Mouse (Mus musculus) MEL (cell line): ENCODE measurements around the gene Gm49322.

ENCODE experiments used
- BHLHE40 ChIP-seq: IDR thresholded peaks from 2 replicates; pipeline ENCODE4 v1.6.1; 2012; ENCODE audit warnings: low read depth, mild to moderate bottlenecking, inconsistent platforms, low read length, improper control_type of control experiment, borderline replicate concordance
- CTCF ChIP-seq, 3 experiments: IDR thresholded peaks in 2 of 3; conservative IDR thresholded peaks in 1 of 3; 2 replicates each; pipeline ENCODE4 v1.5.1; 2011 to 2012; ENCODE audit warnings: low read length in 3 of 3, low read depth in 2 of 3, mild to moderate bottlenecking in 2 of 3, improper control_type of control experiment in 1 of 3, inconsistent platforms in 1 of 3, mixed read lengths in 1 of 3, moderate library complexity in 1 of 3; ENCODE audit not compliant: control insufficient read depth in 1 of 3, insufficient read depth in 1 of 3, poor library complexity in 1 of 3, severe bottlenecking in 1 of 3
- HCFC1 ChIP-seq: IDR thresholded peaks from 2 replicates; pipeline ENCODE4 v1.6.1; 2012; ENCODE audit warnings: low read depth, mild to moderate bottlenecking, inconsistent platforms, low read length, improper control_type of control experiment, moderate library complexity
- MAFK ChIP-seq: IDR thresholded peaks from 2 replicates; pipeline ENCODE4 v1.6.1; 2011; ENCODE audit warnings: low read depth, mild to moderate bottlenecking, low read length, improper control_type of control experiment, borderline replicate concordance
- MAX ChIP-seq: IDR thresholded peaks from 2 replicates; pipeline ENCODE4 v1.6.1; 2011; ENCODE audit warnings: low read length, improper control_type of control experiment
- MAZ ChIP-seq: IDR thresholded peaks from 2 replicates; pipeline ENCODE4 v1.6.1; 2012; ENCODE audit warnings: low read depth, mild to moderate bottlenecking, inconsistent platforms, low read length, improper control_type of control experiment
- MEF2A ChIP-seq: IDR thresholded peaks from 2 replicates; pipeline ENCODE4 v1.6.1; 2014; ENCODE audit warnings: low read depth, mild to moderate bottlenecking, inconsistent platforms, low read length, improper control_type of control experiment; ENCODE audit not compliant: poor library complexity, insufficient replicate concordance, severe bottlenecking; ENCODE audit errors: extremely low read depth
- POLR2A ChIP-seq, 2 experiments: IDR thresholded peaks; 2 replicates each; pipeline ENCODE4 v1.6.1; 2011 to 2012; ENCODE audit warnings: low read length in 2 of 2, mild to moderate bottlenecking in 2 of 2, control low read depth in 1 of 2, improper control_type of control experiment in 1 of 2, low read depth in 1 of 2, moderate library complexity in 1 of 2; ENCODE audit not compliant: control insufficient read depth in 1 of 2, insufficient read depth in 1 of 2, poor library complexity in 1 of 2
- SIN3A ChIP-seq: IDR thresholded peaks from 2 replicates; pipeline ENCODE4 v1.6.1; 2012; ENCODE audit warnings: low read length, improper control_type of control experiment, inconsistent platforms
- TAL1 ChIP-seq: IDR thresholded peaks from 2 replicates; pipeline ENCODE4 v1.6.1; 2012; ENCODE audit warnings: mild to moderate bottlenecking, inconsistent platforms, low read length, moderate library complexity, mixed read lengths

DNA sequence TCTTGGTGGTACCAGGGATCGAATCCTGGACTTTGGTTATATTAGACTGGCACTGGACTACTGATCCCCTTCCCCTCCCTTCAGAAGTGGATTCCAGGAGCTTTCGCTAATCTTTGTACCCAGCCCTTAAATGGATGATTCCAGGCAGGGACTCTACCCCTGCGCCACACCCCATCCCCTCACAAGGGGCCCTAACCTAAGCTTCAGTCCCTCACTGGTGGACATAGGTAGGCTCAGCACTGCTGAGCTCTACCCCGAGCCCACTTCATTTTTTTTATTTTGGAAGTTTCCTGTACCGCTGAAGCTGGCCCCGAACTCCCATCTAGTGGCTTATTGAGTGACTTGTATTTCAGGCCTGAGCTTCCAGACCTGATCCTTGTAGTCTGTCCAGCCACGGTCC is 2.5 kb upstream of the Gm49322 start:
- no peak for TF ChIP-seq MAFK
- TF ChIP-seq CTCF (IDR thresholded peaks at IDR 0.05 in 2 of 3, conservative IDR thresholded peaks at IDR 0.05 in 1 of 3; ENCODE audit: control insufficient read depth in 1 of 3, insufficient read depth in 1 of 3, low read depth in 2 of 3, low read length in 3 of 3, poor library complexity in 1 of 3, severe bottlenecking in 1 of 3), result no peak
- no peak for TF ChIP-seq POLR2A (IDR thresholded peaks at IDR 0.05; ENCODE audit: control insufficient read depth in 1 of 2, insufficient read depth in 1 of 2, low read depth in 1 of 2, low read length in 2 of 2, poor library complexity in 1 of 2)
- TF ChIP-seq BHLHE40, result no peak
- no peak for TF ChIP-seq HCFC1
- TF ChIP-seq MEF2A, result no peak
- TF ChIP-seq SIN3A, result no peak
- TF ChIP-seq MAZ, result no peak
- TF ChIP-seq MAX, result no peak
- no peak for TF ChIP-seq TAL1
